Mouse (Mus musculus) limb, embryonic 15.5 days (tissue): ENCODE measurements around the gene Col23a1. TPM values are rescaled to one million over a fixed set of nuclear protein-coding genes. Genes with fewer than 3 reads are reported as not detected.
"Not testable (repeated sequence)": the region's sequence is repeated elsewhere in the genome, so short reads cannot be mapped to it uniquely, and the experiment has no call there.

Experiments
- ATAC-seq: fragments of 200-750 bp; cut with Nextera tagmentation; 2 replicates; pipeline ENCODE4 v1.8.0; 2017; ENCODE audit warnings: low read depth, moderate TSS enrichment; ENCODE audit not compliant: insufficient number of reproducible peaks, low FRiP score, low TSS enrichment
- H3K27ac ChIP-seq: fragments of 300-500 bp; sonication (generic); 2 replicates; pipeline ENCODE4 v1.5.1; 2015; ENCODE audit warnings: moderate library complexity, mild to moderate bottlenecking, inconsistent platforms
- H3K27me3 ChIP-seq: fragments of 300-500 bp; sonication (generic); 2 replicates; pipeline ENCODE4 v1.6.1; 2015; ENCODE audit warnings: inconsistent platforms
- H3K36me3 ChIP-seq: fragments of 300-500 bp; sonication (generic); 2 replicates; pipeline ENCODE4 v1.6.1; 2015; ENCODE audit warnings: inconsistent platforms
- H3K4me1 ChIP-seq: fragments of 300-500 bp; sonication (generic); 2 replicates; pipeline ENCODE4 v1.6.1; 2015; ENCODE audit warnings: inconsistent platforms
- H3K4me2 ChIP-seq: fragments of 300-500 bp; sonication (generic); 2 replicates; pipeline ENCODE4 v1.6.1; 2015; ENCODE audit warnings: mild to moderate bottlenecking, inconsistent platforms
- H3K4me3 ChIP-seq: fragments of 300-500 bp; sonication (generic); 2 replicates; pipeline ENCODE4 v1.5.1; 2015; ENCODE audit warnings: mild to moderate bottlenecking, inconsistent platforms
- H3K9ac ChIP-seq: fragments of 300-500 bp; sonication (generic); 2 replicates; pipeline ENCODE4 v1.6.1; 2015; ENCODE audit warnings: inconsistent platforms
- H3K9me3 ChIP-seq: fragments of 300-500 bp; sonication (generic); 2 replicates; pipeline ENCODE4 v1.6.1; 2016; ENCODE audit warnings: inconsistent platforms
- WGBS: fragments of 180-500 bp; shearing (Covaris S2); methylation state at CpG from one replicate; pipeline ENCODE4 v1.1.7; 2015; 5-methylcytosine and 5-hydroxymethylcytosine counted together
- polyA plus RNA-seq: library from polyadenylated mRNA; unstranded; fragments of >200 nt; fragmentation: Nextera tagmentation; extraction: Ambion mirVana; gene quantifications from 2 replicates; pipeline ENCODE4 v1.2.1, GENCODE M21; 2015

Col23a1 gene
- polyA plus RNA-seq, 1 experiment from 2014 or later = 23.6 TPM

DNA sequence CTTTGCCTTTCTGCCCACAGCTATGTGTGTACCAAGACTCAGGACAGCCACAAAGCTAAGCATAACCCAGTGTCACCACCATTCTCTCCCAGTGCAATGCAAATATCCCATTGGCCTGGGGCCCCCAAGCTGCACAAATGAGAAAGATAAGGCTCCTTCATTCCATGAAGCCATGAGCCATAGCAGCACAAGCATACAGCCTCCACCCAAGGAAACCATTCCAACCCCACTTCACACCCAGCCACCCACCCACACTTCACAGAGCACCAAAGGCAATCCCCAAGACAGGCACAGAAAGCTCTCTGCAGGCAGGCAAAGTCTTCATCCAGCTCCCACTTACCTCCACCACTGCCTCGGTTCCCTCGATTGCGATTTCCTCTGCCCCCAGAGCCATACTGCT lies 312.5 kb downstream of the Col23a1 start:
- no peak overlapping the region for H3K27ac ChIP-seq
- no peak overlapping the region for H3K4me2 ChIP-seq
- peaks cover 74% of the 10 kb centered on the region for H3K36me3 ChIP-seq
- WGBS = 91% methylated on average over 3 of the region's 3 CpGs
- no peak overlapping the region for H3K9ac ChIP-seq
- H3K9me3 ChIP-seq = no peaks in the 10 kb centered on the region
- peaks cover 38% of the 10 kb centered on the region for H3K4me1 ChIP-seq
- no peak for ATAC-seq
- H3K27me3 ChIP-seq = no peaks in the 10 kb centered on the region
- H3K4me3 ChIP-seq = no peak overlapping the region

DNA sequence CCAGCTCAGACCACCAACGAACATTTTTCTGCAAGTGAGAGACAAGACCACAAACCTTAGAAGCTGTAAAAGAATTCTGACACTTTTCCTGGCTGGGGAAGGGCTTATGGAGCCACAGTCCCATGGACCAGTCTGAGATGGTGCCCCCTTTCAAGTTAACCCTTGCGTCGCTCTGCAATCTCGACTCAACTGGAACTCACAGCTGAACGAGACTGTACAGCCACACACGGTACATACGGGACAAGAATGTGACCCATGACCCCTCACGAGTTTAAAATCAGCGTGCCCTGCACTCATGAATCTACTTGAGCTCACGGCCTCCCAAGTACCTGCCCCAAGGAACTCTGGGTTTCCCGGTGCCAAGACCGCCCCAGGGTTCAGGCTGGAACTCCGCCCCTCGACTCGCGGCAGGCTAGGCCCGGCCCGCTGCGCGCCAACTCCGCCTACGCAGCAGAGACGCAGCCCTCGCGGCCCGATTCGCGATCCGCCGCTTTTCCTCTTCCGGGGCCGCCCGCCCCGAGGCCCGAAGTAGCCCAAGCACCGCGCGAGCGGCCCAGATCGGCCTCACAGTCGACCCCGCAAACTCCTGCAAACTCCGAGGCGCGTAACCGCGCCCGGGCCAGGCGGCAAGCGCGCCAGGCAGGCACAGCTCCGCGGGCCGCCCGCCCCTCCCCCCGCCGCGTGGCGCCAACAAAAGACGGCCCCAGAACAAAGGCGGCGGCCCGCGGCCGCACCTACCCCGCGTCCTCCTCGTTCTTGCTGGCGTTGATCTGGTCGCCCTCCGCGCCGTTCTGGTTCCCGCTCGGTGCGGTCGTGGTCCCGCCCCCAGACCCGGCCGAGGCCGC lies 316.1 kb downstream of the Col23a1 start:
- Histone ChIP-seq H3K27ac (peak overlapping the region; percentile 95), H3K27me3 (no peaks in the 10 kb centered on the region), H3K9ac (peak overlapping the region; percentile 98), H3K4me2 (peak overlapping the region; percentile 79), H3K9me3 (no peaks in the 10 kb centered on the region), H3K4me1 (peaks cover 42% of the 10 kb centered on the region), H3K36me3 (peaks cover 39% of the 10 kb centered on the region), H3K4me3 (peak overlapping the region; percentile 95)
- peak; percentile 61; the same call in 1 of the 2 replicates for ATAC-seq
- WGBS = under 1% methylated on average over 78 of the region's 81 CpGs

DNA sequence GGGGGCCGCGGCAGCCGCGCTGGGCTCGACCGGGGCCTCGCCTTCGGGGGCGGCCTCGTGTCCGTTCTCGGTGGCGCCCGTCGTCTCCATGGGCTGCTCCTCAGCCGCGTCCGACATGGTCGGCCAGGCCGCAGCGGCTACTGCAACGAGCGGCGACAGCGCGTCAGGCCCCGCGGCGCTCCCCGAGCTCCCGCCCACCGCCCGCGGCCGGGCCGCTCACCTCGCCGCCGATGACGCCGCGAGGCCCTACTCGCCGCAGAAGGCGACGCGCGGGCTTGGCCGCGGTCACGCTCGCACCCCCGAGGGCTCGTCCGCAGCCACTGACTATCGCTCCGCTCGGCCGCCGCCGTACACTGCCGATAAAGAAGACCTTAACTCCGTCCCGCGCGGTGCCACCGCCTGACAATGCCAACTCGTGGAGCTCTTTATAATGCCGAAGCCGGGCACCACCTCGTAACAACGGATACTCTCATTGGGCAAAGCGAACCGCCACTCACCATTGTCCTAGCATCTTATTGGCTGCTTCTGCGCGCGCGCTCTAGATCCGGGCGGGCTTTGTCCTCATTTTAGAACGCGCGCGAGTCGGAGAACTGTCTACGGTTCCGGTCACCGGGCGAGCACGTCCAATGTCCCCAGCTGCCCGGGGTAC lies 316.9 kb downstream of the Col23a1 start, which contains the start of gene Hnrnpab:
Gene Hnrnpab, minus strand, starts transcription at position 401 of the 649 bp plus-strand sequence.
- H3K4me2 ChIP-seq = peak within 1 kb of the TSS; percentile 79
- H3K36me3 ChIP-seq = peaks cover 31% of the 10 kb centered on the region
- peak within 1 kb of the TSS; percentile 98 for H3K9ac ChIP-seq
- peak; percentile 89 for ATAC-seq
- no peaks in the 10 kb centered on the region for H3K27me3 ChIP-seq
- H3K27ac ChIP-seq = peak within 1 kb of the TSS; percentile 95
- H3K4me3 ChIP-seq = peak within 1 kb of the TSS; percentile 95
- H3K4me1 ChIP-seq = peaks cover 36% of the 10 kb centered on the region
- H3K9me3 ChIP-seq = no peaks in the 10 kb centered on the region
- under 1% methylated on average over 87 of the region's 91 CpGs for WGBS

DNA sequence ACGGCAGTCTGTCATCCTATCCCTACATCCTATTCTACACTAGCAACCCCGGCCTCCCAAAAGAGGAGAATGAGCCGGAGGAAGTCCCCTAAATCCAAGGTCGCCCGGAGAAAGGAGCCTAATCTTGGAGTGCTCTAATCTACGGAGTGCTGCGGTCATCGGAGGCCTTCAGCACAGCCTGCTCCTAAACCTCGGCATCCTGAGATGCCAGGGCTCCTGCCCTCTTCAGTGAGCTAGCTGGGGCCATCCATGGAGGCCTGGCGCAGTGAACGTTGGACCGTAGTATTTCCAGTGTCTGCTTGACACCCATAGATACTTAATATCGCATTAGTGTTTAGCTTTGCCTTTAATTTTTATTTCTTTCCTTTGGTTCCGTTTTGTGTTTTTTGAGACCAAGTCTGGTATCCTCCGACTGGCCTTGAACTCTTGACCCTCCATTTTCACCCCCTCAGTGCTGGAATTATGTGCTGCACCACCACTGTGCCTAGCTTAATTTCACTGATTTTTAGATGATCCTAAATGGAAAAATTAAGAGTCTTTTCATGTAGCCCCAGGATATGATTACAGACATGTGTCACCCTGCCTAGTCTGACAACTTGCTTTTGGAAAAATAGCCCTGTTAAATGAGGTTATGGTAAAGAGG lies 317.5 kb downstream of the Col23a1 start:
- peaks cover 30% of the 10 kb centered on the region for H3K4me1 ChIP-seq
- H3K9me3 ChIP-seq = no peaks in the 10 kb centered on the region
- peak overlapping the region; percentile 95 for H3K4me3 ChIP-seq
- peak; percentile 30; the same call in 1 of the 2 replicates for ATAC-seq
- H3K27ac ChIP-seq = peak overlapping the region; percentile 95
- H3K9ac ChIP-seq = peak overlapping the region; percentile 65
- no peaks in the 10 kb centered on the region for H3K27me3 ChIP-seq
- H3K36me3 ChIP-seq = peaks cover 25% of the 10 kb centered on the region
- WGBS = 8% methylated on average over 15 of the region's 15 CpGs
- peak overlapping the region; percentile 79 for H3K4me2 ChIP-seq

DNA sequence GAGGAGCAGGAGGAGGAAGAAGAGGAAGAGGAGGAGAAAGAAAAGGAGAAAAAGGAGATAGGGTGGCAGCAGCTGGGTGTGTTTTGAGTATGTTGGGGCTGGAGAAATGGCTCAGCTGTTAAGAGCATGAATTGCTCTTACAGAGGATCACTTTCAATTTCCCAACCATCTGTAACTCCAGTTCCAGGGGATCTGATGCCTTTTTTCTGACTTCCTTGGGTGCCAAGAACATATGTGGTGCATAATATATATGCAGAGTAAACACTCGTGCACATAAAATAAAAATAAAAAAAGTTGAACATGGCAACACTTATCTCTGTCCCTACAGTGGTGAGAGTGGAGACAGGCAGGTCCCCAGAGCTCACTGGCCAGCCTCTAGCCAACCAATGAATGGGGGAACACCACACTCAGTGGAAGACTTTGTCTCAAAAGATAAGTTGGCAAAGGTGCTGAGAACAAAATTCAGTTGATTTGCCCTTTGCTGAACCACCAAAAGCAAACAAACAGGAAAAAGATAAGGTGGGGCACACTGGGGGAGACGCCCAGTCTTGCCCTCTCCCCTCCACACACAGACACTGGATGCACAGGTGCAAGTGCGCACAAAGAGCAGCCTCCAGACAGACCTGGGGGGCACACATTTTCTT lies 319.7 kb downstream of the Col23a1 start:
- Histone ChIP-seq H3K4me3 (no peak overlapping the region), H3K4me2 (no peak overlapping the region), H3K9ac (no peak overlapping the region), H3K9me3 (no peaks in the 10 kb centered on the region), H3K36me3 (peaks cover 3% of the 10 kb centered on the region), H3K4me1 (peaks cover 15% of the 10 kb centered on the region), H3K27me3 (no peaks in the 10 kb centered on the region), H3K27ac (no peak overlapping the region)
- ATAC-seq = no peak
- WGBS = 78% methylated on average over 3 of the region's 3 CpGs

DNA sequence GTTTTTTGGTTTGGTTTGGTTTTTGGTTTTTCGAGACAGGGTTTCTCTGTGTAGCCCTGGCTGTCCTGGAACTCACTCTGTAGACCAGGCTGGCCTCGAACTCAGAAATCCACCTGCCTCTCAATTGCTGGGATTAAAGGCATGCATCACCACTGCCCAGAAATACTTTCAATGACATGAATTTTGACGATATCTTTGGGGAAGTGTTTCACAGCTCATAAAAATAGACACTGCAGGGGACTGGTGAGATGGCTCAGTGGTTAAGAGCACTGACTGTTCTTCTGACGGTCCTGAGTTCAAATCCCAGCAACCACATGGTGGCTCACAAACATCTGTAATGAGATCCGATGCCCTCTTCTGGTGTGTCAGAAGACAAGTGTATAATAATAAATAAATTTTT lies 320.2 kb downstream of the Col23a1 start:
- H3K27ac ChIP-seq, H3K27me3 ChIP-seq, H3K4me3 ChIP-seq, H3K9ac ChIP-seq, H3K36me3 ChIP-seq, H3K4me2 ChIP-seq, H3K9me3 ChIP-seq, ATAC-seq: not testable (repeated sequence)
- peaks cover 14% of the 10 kb centered on the region for H3K4me1 ChIP-seq
- 79% methylated on average over 5 of the region's 5 CpGs for WGBS

DNA sequence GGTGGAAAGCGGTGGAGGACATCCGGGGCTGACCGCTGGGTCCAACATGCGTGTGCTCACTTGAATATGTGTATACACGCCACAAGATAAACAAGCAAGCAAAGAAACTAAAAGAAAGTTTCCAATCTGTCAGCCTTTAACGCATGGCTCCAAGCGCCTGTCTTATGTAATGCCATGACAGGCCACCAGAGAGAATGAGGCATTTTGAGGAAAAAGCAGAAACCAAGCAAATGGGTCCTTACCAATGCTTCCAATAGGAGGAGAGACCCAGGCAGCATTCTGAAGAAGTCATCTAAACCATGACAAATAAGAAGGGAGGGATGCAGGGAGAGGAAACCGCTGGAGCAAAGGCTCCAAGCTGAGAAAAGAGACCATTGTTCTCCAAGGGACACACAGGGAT lies 324.5 kb downstream of the Col23a1 start:
- H3K9me3 ChIP-seq = no peaks in the 10 kb centered on the region
- no peak overlapping the region for H3K4me2 ChIP-seq
- 85% methylated on average over 8 of the region's 8 CpGs for WGBS
- peaks cover 16% of the 10 kb centered on the region for H3K4me1 ChIP-seq
- no peak for ATAC-seq
- H3K9ac ChIP-seq = no peak overlapping the region
- H3K36me3 ChIP-seq = no peaks in the 10 kb centered on the region
- no peaks in the 10 kb centered on the region for H3K27me3 ChIP-seq
- no peak overlapping the region for H3K27ac ChIP-seq
- no peak overlapping the region for H3K4me3 ChIP-seq

DNA sequence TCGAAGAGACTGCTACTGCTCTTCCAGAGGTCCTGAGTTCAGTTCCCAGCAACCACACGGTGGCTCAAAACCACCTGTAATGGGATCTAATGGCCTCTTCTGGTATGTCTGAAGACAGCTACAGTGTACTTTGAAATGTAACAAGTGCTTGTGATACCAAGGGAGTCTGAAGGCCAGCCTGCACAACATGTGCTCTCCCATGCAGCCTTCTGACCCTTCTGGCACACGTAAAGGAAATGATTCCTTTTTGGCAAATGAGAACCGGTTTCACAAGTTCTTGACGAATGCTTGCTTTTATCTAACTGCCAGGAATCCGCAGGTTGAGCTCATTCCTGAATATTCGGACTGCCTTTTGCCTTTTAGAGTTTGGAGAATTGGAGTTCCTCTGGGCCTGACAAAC lies 325.4 kb downstream of the Col23a1 start:
- ATAC-seq = no peak
- WGBS = 25% methylated on average over 7 of the region's 7 CpGs

DNA sequence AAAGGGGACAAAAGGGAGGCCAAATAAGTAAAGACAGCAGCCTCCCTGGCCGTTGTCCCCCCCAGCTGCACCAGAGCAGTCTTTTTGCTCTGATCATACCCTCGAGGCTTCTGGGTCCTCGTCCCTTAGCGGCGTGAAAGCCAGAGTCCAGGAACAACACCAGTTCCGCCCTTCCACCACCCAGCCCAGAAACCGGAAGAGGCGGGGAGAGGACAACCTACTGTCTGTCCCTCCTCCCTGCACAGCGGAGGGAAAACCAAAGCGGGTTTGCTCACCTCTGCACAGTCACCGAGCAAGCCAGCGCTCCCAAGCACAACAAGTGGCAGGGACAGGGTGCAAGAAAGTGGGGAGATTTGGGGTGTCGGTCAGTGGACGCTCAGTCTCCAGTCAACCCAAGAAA lies 325.9 kb downstream of the Col23a1 start:
- Histone ChIP-seq H3K36me3 (no peaks in the 10 kb centered on the region), H3K27ac (peak overlapping the region; percentile 92), H3K9ac (peak overlapping the region; percentile 55), H3K9me3 (no peaks in the 10 kb centered on the region), H3K4me1 (peaks cover 27% of the 10 kb centered on the region), H3K4me2 (peak overlapping the region; percentile 74), H3K4me3 (peak overlapping the region; percentile 42), H3K27me3 (no peaks in the 10 kb centered on the region)
- peak; percentile 66 for ATAC-seq
- 4% methylated on average over 14 of the region's 14 CpGs for WGBS

More for the DNA sequence above, 325.4 kb downstream of the Col23a1 start:
- H3K4me1 ChIP-seq = peaks cover 22% of the 10 kb centered on the region
- H3K9ac ChIP-seq = peak overlapping the region; percentile 55; the same call in 1 of the 2 replicates
- peak overlapping the region; percentile 92 for H3K27ac ChIP-seq
- H3K4me2 ChIP-seq = peak overlapping the region; percentile 74
- no peaks in the 10 kb centered on the region for H3K9me3 ChIP-seq
- no peaks in the 10 kb centered on the region for H3K27me3 ChIP-seq
- peak overlapping the region; percentile 42 for H3K4me3 ChIP-seq
- H3K36me3 ChIP-seq = no peaks in the 10 kb centered on the region

DNA sequence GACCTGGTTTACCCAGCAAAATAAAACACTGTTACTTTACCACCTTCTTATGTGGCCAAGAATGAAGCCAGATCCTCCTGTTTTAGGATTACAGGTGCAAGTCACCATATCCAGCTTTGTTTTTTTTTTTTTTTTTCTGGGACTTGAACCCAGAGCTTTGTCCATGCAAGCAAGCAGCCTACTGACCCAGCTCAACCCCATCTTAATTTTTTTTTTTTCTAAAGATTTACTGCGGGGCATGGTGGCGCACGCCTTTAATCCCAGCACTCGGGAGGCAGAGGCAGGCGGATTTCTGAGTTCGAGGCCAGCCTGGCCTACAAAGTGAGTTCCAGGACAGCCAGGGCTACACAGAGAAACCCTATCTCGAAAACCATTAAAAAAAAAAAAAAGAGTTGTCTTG lies 326.4 kb downstream of the Col23a1 start:
- not testable (repeated sequence) for H3K36me3 ChIP-seq, H3K27me3 ChIP-seq, ATAC-seq, H3K9me3 ChIP-seq
- Histone ChIP-seq H3K4me3 (peak overlapping the region; percentile 42), H3K4me2 (peak overlapping the region; percentile 74), H3K4me1 (peaks cover 32% of the 10 kb centered on the region), H3K9ac (peak overlapping the region; percentile 55; the same call in 1 of the 2 replicates), H3K27ac (peak overlapping the region; percentile 92)
- 90% methylated on average over 7 of the region's 7 CpGs for WGBS

DNA sequence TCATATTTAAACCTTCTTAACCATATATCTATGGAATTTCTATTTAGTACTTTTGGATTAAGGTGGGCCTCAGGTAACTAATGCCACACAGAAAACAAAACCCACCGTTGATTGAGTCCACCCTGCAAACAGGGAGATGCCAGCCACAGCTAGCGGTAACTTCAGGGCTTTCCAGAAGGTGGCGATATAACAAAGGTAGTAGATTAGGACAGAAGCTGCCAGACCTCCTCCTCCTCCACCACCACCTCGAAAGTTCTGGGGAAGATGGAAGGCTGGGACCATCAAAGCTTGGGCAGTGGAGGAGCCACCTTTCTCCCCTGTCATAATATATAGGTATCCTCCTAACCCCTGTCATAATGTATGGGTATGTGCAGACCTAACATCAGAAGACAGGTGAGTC lies 328.0 kb downstream of the Col23a1 start:
- no peak for ATAC-seq
- H3K9ac ChIP-seq = no peak overlapping the region

More for the DNA sequence above, 328.0 kb downstream of the Col23a1 start:
- no peaks in the 10 kb centered on the region for H3K27me3 ChIP-seq
- H3K36me3 ChIP-seq = peaks cover 8% of the 10 kb centered on the region
- no peak overlapping the region for H3K4me3 ChIP-seq
- H3K27ac ChIP-seq = no peak overlapping the region
- WGBS = 2% methylated on average over 4 of the region's 4 CpGs
- no peaks in the 10 kb centered on the region for H3K9me3 ChIP-seq
- H3K4me2 ChIP-seq = no peak overlapping the region
- H3K4me1 ChIP-seq = peaks cover 36% of the 10 kb centered on the region
